Mouse (Mus musculus) lung, postnatal 0 days (tissue): ENCODE data around the gene Spink8. TPM values are rescaled to one million over a fixed set of nuclear protein-coding genes. Genes with fewer than 3 reads are reported as not detected.
A peak's percentile ranks its signal among the peaks of the same experiment; 100 is the strongest.

Experiments
- ATAC-seq: fragments of 200-750 bp; cut with Nextera tagmentation; 2 replicates; pipeline ENCODE4 v1.8.0; 2017; ENCODE audit warnings: moderate library complexity
- DNase-seq: peaks from one replicate; pipeline ENCODE4 v3.0.0-alpha.2; 2016; ENCODE audit warnings: low spot score
- H3K27ac ChIP-seq: fragments of 300-500 bp; sonication (generic); 2 replicates; pipeline ENCODE4 v1.5.1; 2014; ENCODE audit warnings: antibody characterized with exemption, mild to moderate bottlenecking, low read length, mixed read lengths
- H3K27me3 ChIP-seq: fragments of 300-500 bp; sonication (generic); replicated peaks from 2 replicates; pipeline ENCODE4 v1.6.1; 2014; ENCODE audit warnings: low read length, mixed read lengths; ENCODE audit not compliant: insufficient read depth
- H3K36me3 ChIP-seq: fragments of 300-500 bp; sonication (generic); 2 replicates; pipeline ENCODE4 v1.6.1; 2014; ENCODE audit warnings: low read length, mixed read lengths; ENCODE audit not compliant: insufficient read depth
- H3K4me1 ChIP-seq: fragments of 300-500 bp; sonication (generic); 2 replicates; pipeline ENCODE4 v1.6.1; 2014; ENCODE audit warnings: antibody characterized with exemption, low read depth, low read length, mixed read lengths; ENCODE audit not compliant: insufficient read depth
- H3K4me2 ChIP-seq: fragments of 300-500 bp; sonication (generic); replicated peaks from 2 replicates; pipeline ENCODE4 v1.6.1; 2014; ENCODE audit warnings: low read depth, mild to moderate bottlenecking, low read length, moderate library complexity, mixed read lengths
- H3K4me3 ChIP-seq: fragments of 300-500 bp; sonication (generic); 2 replicates; pipeline ENCODE4 v1.5.1; 2014; ENCODE audit warnings: low read depth, low read length
- H3K9ac ChIP-seq: fragments of 300-500 bp; sonication (generic); replicated peaks from 2 replicates; pipeline ENCODE4 v1.6.1; 2014; ENCODE audit warnings: low read depth, mild to moderate bottlenecking
- H3K9me3 ChIP-seq: fragments of 300-500 bp; sonication (generic); 2 replicates; pipeline ENCODE4 v1.6.1; 2016; ENCODE audit warnings: low read length, mixed read lengths
- CTCF ChIP-seq: IDR thresholded peaks from 2 replicates; pipeline ENCODE4 v1.5.1; 2016; ENCODE audit warnings: antibody characterized with exemption, mild to moderate bottlenecking
- EP300 ChIP-seq: IDR thresholded peaks from 2 replicates; pipeline ENCODE4 v1.6.1; 2016; ENCODE audit warnings: antibody characterized with exemption, mild to moderate bottlenecking, control low read depth
- WGBS: fragments of 180-500 bp; shearing (Covaris S2); extraction: QIAGEN DNeasy Blood & Tissue Kit; methylation state at CpG from one replicate; pipeline ENCODE4 v1.1.7; 2014; 5-methylcytosine and 5-hydroxymethylcytosine counted together
- polyA plus RNA-seq: library from polyadenylated mRNA; unstranded; fragments of >200 nt; fragmentation: Nextera tagmentation; extraction: Ambion mirVana; gene quantifications from 2 replicates; pipeline ENCODE4 v1.2.1, GENCODE M21; 2015

Spink8 gene
- polyA plus RNA-seq, 1 experiment from 2014 or later: not detected

DNA sequence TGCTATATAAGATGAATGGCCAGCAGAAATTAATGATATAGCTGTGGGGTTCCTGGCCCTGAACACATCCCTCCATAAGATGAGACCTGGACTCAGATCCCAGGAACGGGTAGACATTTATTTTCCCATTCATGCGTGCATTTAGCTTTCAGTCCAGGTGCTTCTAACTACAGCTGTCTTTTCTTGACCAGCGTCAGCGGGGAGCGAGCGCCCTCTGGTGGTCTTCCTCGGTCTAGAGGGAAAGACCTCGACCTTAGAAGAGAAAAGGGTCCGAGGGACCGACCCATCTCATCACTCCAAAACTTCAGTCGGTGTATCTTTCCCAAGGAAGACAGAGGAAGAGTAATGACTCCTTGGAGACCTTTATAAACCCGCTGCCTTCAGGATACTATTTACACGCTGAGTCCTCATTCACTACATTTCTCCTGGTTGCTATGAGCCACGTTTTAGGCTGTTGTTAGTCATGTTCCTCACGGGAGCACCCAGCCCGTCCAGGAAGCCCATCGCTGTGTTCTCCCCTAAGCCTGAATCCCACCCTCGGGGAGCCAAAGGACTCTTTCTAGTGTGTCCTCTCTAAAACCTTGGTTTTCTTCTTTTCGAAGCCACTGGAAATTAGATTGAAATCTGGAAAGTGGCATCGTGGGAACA is 50.4 kb downstream of the Spink8 start:
- no peak overlapping the region for H3K27ac ChIP-seq
- DNase-seq (peak; percentile 75), ATAC-seq (no peak)
- no peak overlapping the region for H3K9ac ChIP-seq
- no peaks in the 10 kb centered on the region for H3K4me1 ChIP-seq
- no peaks in the 10 kb centered on the region for H3K27me3 ChIP-seq
- H3K4me2 ChIP-seq: no peak overlapping the region; the same call in 1 of the 2 replicates
- no peaks in the 10 kb centered on the region for H3K36me3 ChIP-seq
- H3K4me3 ChIP-seq: no peak overlapping the region
- WGBS: 13% methylated on average over 20 of the region's 20 CpGs
- peak; percentile 90 for TF ChIP-seq CTCF
- no peak for TF ChIP-seq EP300
- no peaks in the 10 kb centered on the region for H3K9me3 ChIP-seq

DNA sequence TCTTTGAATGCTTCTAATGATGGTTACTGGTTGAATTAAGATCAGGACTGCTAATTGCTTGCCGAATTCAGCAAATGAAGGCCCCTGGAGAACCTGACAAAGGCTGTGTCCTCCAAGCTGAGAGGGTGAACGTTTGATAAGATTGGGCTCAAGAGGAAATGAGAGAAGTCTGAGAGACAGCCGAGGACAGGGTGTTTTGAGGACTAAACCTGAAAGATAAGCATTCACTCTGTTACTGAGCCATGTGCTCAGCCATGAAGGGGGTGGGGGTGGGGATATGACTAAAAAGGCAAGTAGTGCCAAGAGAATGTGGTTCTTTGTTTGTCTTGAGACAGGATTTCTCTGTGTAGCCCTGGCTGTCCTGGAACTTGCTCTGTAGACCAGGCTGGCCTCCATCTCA is 51.0 kb downstream of the Spink8 start:
- no peak overlapping the region for H3K27ac ChIP-seq
- DNase-seq (no peak), ATAC-seq (no peak)
- TF ChIP-seq CTCF: no peak
- TF ChIP-seq EP300: no peak
- no peaks in the 10 kb centered on the region for H3K36me3 ChIP-seq
- WGBS: 32% methylated on average over 3 of the region's 3 CpGs
- H3K27me3 ChIP-seq: no peaks in the 10 kb centered on the region
- H3K4me2 ChIP-seq: no peak overlapping the region; the same call in 1 of the 2 replicates
- no peak overlapping the region for H3K9ac ChIP-seq
- no peaks in the 10 kb centered on the region for H3K9me3 ChIP-seq
- no peaks in the 10 kb centered on the region for H3K4me1 ChIP-seq
- no peak overlapping the region for H3K4me3 ChIP-seq

DNA sequence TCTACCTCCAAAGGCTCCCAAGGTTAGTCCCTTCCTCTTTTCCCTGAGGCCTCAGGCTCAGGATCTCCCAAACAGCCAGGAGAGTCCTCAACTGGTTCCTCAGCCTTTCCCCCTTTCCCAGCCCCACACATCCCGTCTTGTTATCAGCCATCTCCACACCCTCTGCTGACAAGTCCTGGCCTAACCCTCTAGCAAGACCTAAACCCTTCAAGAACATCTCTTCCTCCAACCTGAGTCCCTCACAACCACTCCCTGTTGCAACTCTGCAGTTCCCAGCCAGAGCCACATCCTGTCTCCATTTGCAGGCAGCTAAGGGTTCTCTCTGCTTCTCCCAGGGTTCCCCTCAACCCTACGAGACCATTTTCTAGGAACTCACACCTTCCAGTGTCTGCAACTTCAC is 54.1 kb downstream of the Spink8 start:
- DNase-seq: no peak
- Histone ChIP-seq H3K36me3 (no peaks in the 10 kb centered on the region), H3K4me3 (no peak overlapping the region), H3K27ac (no peak overlapping the region), H3K4me1 (no peaks in the 10 kb centered on the region), H3K4me2 (no peak overlapping the region), H3K9ac (no peak overlapping the region), H3K9me3 (no peaks in the 10 kb centered on the region), H3K27me3 (no peaks in the 10 kb centered on the region)
- 46% methylated on average over 2 of the region's 2 CpGs for WGBS
- TF ChIP-seq CTCF (no peak), EP300 (no peak)
- no peak for ATAC-seq

DNA sequence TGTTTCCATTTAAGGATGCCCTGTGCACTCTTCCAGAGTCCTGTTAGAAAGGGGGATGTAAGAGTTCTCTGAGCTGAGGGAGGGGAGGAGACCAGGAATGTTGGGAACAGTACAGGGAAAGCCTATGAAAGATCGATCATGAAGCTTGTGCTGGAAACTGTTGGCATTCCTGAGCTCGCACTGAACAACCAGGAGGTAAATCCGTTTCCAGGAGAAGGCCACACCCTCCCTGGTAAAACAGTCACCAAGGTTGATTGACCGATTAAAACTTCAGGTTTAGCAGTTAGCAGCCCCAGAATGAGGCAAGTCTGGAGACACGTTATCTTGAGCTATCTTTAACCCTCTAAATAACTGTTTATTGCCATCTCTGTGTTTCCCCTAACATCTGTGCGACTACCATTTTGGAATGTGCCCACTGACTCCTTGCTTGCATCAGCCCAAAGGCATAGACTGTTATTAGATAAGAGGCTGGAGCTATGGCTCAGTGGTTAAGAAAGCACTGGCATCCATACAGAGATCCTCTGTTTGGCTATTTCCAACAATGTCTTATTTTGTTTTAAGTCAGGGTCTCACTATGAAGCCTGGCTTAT is 59.0 kb downstream of the Spink8 start:
- no peaks in the 10 kb centered on the region for H3K9me3 ChIP-seq
- no peaks in the 10 kb centered on the region for H3K36me3 ChIP-seq
- DNase-seq (no peak), ATAC-seq (no peak)
- H3K4me1 ChIP-seq: no peaks in the 10 kb centered on the region
- WGBS: 30% methylated on average over 6 of the region's 6 CpGs
- TF ChIP-seq CTCF (no peak), EP300 (no peak)
- H3K4me2 ChIP-seq: no peak overlapping the region
- H3K27me3 ChIP-seq: no peaks in the 10 kb centered on the region
- H3K9ac ChIP-seq: no peak overlapping the region
- H3K27ac ChIP-seq: no peak overlapping the region
- no peak overlapping the region for H3K4me3 ChIP-seq

DNA sequence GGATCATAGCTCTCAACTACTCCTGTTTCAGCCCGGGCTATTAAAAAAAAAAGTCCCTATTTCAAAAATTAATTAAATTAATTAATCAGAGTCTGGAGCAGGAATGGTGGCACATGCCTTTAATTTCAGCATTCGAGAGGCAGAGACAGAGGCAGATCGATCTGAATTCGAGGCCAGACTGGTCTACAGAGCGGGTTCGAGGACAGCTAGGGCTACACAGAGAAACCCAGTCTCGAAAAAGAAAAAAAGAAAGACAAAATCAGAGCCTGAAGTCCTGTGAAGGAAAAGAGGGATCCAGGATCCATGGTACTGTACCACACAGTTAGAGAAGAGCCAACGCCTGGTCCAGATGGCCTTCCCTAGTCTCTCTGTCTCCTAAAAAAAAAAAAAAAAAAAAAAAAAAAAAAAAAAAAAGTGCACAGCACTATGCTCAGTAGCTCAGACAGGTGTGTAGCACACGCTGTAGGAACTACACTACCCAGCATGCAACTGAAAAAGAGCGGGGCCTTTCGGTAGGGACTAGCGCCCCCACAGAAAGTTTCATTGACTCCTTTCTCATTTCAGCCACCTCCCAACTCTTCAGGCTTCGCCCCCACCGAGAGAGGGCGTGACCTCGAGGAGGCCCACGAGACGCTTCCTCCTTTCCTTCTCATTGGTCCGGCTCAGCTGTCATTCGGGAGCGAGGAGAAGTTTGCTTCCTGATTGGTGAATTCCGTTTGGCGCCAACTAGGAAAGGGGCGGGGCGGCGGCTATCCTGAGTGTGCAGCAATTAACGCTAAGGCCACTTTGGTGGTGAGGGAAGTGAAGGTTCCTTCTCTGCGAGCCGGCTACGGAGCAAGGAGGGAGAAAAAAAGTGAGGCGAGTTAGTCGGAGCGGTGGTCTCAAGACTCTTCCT is 63.0 kb downstream of the Spink8 start, which contains the start of gene Cdc25a:
Gene Cdc25a (plus strand): TSS at position 783 of the 895 bp plus-strand sequence.
- no peaks in the 10 kb centered on the region for H3K9me3 ChIP-seq
- peak; percentile 95 for ATAC-seq
- H3K9ac ChIP-seq: peak within 1 kb of the TSS; percentile 61
- H3K27ac ChIP-seq: peak within 1 kb of the TSS; percentile 80
- DNase-seq: peak; percentile 100
- 4% methylated on average over 33 of the region's 33 CpGs for WGBS
- H3K4me2 ChIP-seq: peak within 1 kb of the TSS; percentile 72
- TF ChIP-seq EP300: peak; percentile 43; the same call in 1 of the 2 replicates
- peak; percentile 69 for TF ChIP-seq CTCF
- H3K27me3 ChIP-seq: no peaks in the 10 kb centered on the region
- H3K4me1 ChIP-seq: peaks cover 10% of the 10 kb centered on the region; the same call in 1 of the 2 replicates
- no peaks in the 10 kb centered on the region for H3K36me3 ChIP-seq
- H3K4me3 ChIP-seq: peak within 1 kb of the TSS; percentile 80
